In the genomic region with DNA sequence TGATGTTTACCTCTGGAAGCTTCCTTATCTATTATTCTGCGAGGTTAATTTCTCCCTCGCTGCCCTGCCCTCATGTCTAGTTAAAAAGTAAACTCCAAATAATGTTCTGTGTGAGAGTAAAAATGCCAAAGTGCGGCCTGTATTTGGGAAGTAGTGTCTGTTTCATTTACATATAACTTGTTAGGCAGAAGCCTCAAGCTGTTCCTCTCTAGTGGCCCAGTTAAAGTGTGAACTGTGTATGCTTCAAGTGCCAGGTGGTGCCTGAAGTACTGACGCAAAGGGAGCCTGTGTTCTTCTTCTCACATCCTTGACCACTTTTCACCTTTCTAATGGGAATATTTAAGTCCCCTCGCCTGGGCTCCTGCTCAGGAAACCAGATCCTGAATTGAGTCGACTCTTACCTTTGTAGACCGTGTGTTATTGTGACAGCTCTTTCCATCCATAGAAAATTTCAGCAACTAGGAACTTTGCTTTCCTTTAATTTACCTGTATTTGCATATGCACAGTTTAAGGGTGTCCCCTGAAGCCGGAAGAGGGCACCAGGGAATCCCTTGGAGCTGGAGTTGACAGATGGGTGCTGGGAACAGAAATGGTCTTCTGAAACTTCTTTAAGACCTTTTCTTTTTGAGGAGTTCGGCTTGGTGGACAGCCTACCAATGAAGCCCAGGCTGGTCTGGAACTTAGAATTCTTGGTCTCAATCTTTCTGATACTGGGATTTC, we compare ENCODE assay signal across 8 mouse cellular contexts. TPM values are rescaled to one million over a fixed set of nuclear protein-coding genes. Genes with fewer than 3 reads are reported as not detected.
DNase-seq lines count a peak whose midpoint lies in the region; TF ChIP-seq lines count a peak whose summit lies in the region.

No protein-coding gene starts in this region.

- peaks cover 0 to 11% of the 10 kb centered on the region in 2 experiments; a peak in 3 of 4 replicates for H3K36me3 ChIP-seq in MEL (ENCODE audit: control insufficient read depth in 1 of 2, insufficient read depth in 2 of 2, low read length in 2 of 2)
- no peaks in the 10 kb centered on the region; the same call in 1 of the 2 replicates for H3K36me3 ChIP-seq in kidney, adult 2 months (ENCODE audit: control insufficient read depth, insufficient read depth, low read length)
- H3K36me3 ChIP-seq in midbrain, embryonic 10.5 days = peaks cover 8% of the 10 kb centered on the region

- no peaks in the 10 kb centered on the region for H3K27me3 ChIP-seq in MEL (ENCODE audit: control insufficient read depth in 1 of 2, insufficient read depth in 2 of 2, low read length in 2 of 2)
- no peaks in the 10 kb centered on the region; the same call in 1 of the 2 replicates for H3K27me3 ChIP-seq in kidney, adult 2 months (replicated peaks; ENCODE audit: control insufficient read depth, insufficient read depth, low read length)
- no peaks in the 10 kb centered on the region for H3K27me3 ChIP-seq in midbrain, embryonic 10.5 days (ENCODE audit: low read depth, poor library complexity, severe bottlenecking)

- peak overlapping the region; percentile 82 for H3K4me3 ChIP-seq in left cerebral cortex, adult 2 months
- peak overlapping the region; percentile 97 for H3K4me3 ChIP-seq in MEL (ENCODE audit: control insufficient read depth in 1 of 2, insufficient read depth in 1 of 2, low read depth in 2 of 2, low read length in 2 of 2)
- H3K4me3 ChIP-seq in embryonic fibroblast, embryonic 13.5 days (ENCODE audit: insufficient read depth, low read length) = peak overlapping the region; percentile 89
- peak overlapping the region; percentile 96 for H3K4me3 ChIP-seq in kidney, adult 2 months (ENCODE audit: insufficient read depth, low read depth, low read length)
- peak overlapping the region; percentile 87 for H3K4me3 ChIP-seq in midbrain, embryonic 10.5 days

- peaks cover 14% of the 10 kb centered on the region for H3K79me2 ChIP-seq in MEL (ENCODE audit: control insufficient read depth, insufficient read depth, low read length, poor library complexity)

- peaks cover 3 to 7% of the 10 kb centered on the region in 2 experiments; a peak in 3 of 4 replicates for H3K4me1 ChIP-seq in MEL (ENCODE audit: control insufficient read depth in 1 of 2, insufficient read depth in 2 of 2, low read length in 2 of 2)
- peaks cover 20% of the 10 kb centered on the region for H3K4me1 ChIP-seq in embryonic fibroblast, embryonic 13.5 days (ENCODE audit: control insufficient read depth, insufficient read depth, low read length)
- H3K4me1 ChIP-seq in kidney, adult 2 months (ENCODE audit: control insufficient read depth, insufficient read depth, low read length) = peaks cover 13% of the 10 kb centered on the region
- H3K4me1 ChIP-seq in midbrain, embryonic 10.5 days = peaks cover 26% of the 10 kb centered on the region

- no peak for TF ChIP-seq EP300 in MEL (IDR thresholded peaks at IDR 0.05; ENCODE audit: low read depth in 1 of 2, low read length in 2 of 2)

- no peaks in the 10 kb centered on the region for H3K9me3 ChIP-seq in MEL (replicated peaks; ENCODE audit: insufficient read depth, low read length)
- H3K9me3 ChIP-seq in midbrain, embryonic 10.5 days (replicated peaks) = no peaks in the 10 kb centered on the region

- intact Hi-C loops in left cerebral cortex, adult 2 months (cut with DNase I) = loop anchor here (2.0 to 10.0 kb wide), 4 partner anchors 44 to 318 kb away; a partner anchor contains a TSS
- intact Hi-C loops in left cerebral cortex, postnatal 4 days (cut with DNase I) = no loop called here

- TF ChIP-seq RAD21 in MEL (IDR thresholded peaks at IDR 0.05; ENCODE audit: low read depth, low read length) = no peak

- TF ChIP-seq POLR2A in MEL (IDR thresholded peaks at IDR 0.05; ENCODE audit: control insufficient read depth in 1 of 2, insufficient read depth in 1 of 2, low read depth in 1 of 2, low read length in 2 of 2, poor library complexity in 1 of 2) = no peak
- TF ChIP-seq POLR2A in embryonic fibroblast, embryonic 13.5 days (IDR thresholded peaks at IDR 0.05; ENCODE audit: low read depth, low read length) = no peak
- TF ChIP-seq POLR2A in kidney, adult 2 months (IDR thresholded peaks at IDR 0.05; ENCODE audit: low read depth, low read length) = no peak

- H3K27ac ChIP-seq in left cerebral cortex, adult 2 months = peak overlapping the region; percentile 78
- H3K27ac ChIP-seq in MEL (ENCODE audit: control insufficient read depth, low read depth, low read length) = no peak overlapping the region
- H3K27ac ChIP-seq in embryonic fibroblast, embryonic 13.5 days (ENCODE audit: insufficient read depth, low read length) = no peak overlapping the region
- H3K27ac ChIP-seq in kidney, adult 2 months (ENCODE audit: insufficient read depth, low read depth, low read length) = peak overlapping the region; percentile 36; the same call in 1 of the 2 replicates
- no peak overlapping the region for H3K27ac ChIP-seq in midbrain, embryonic 10.5 days (replicated peaks)

- no peak for TF ChIP-seq CTCF in left cerebral cortex, adult 2 months (IDR thresholded peaks at IDR 0.05)
- TF ChIP-seq CTCF in MEL (IDR thresholded peaks at IDR 0.05 in 2 of 3, conservative IDR thresholded peaks at IDR 0.05 in 1 of 3; ENCODE audit: control insufficient read depth in 1 of 3, insufficient read depth in 1 of 3, low read depth in 2 of 3, low read length in 3 of 3, poor library complexity in 1 of 3, severe bottlenecking in 1 of 3) = no peak
- no peak for TF ChIP-seq CTCF in embryonic fibroblast, embryonic 13.5 days (IDR thresholded peaks at IDR 0.05; ENCODE audit: borderline replicate concordance, insufficient read depth, low read length)
- no peak for TF ChIP-seq CTCF in kidney, adult 2 months (conservative IDR thresholded peaks at IDR 0.05; ENCODE audit: insufficient read depth, insufficient read length, low read depth, low read length)

- 21% methylated on average over 9 of the region's 9 CpGs for WGBS in kidney, adult 2 months
- 45% methylated on average over 9 of the region's 9 CpGs for WGBS in midbrain, embryonic 10.5 days

- H3K9ac ChIP-seq in MEL (ENCODE audit: control insufficient read depth, low read depth, low read length, poor library complexity, severe bottlenecking) = peak overlapping the region; percentile 90

- no peak for DNase-seq in left cerebral cortex, adult 2 months (ENCODE audit: extremely low spot score in 1 of 2, low spot score in 2 of 2)
- no peak for DNase-seq in left cerebral cortex, postnatal 4 days
- peak; percentile 55 for DNase-seq in MEL (ENCODE audit: low read depth, low spot score)
- DNase-seq in kidney, adult 2 months = peak; percentile 71
- no peak for DNase-seq in midbrain, embryonic 10.5 days (ENCODE audit: low spot score)
- DNase-seq in adrenal gland, postnatal 4 days (ENCODE audit: low spot score in 2 of 2) = no peak
- no peak for DNase-seq in gastrocnemius, postnatal 4 days (ENCODE audit: low spot score in 2 of 2)

TF ChIP-seq in MEL, 35 proteins besides CTCF, POLR2A, EP300 and RAD21 (continues in another document):
- TF ChIP-seq MAZ (IDR thresholded peaks at IDR 0.05; ENCODE audit: low read depth, low read length) (no peak), RCOR1 (IDR thresholded peaks at IDR 0.05; ENCODE audit: low read depth, low read length) (no peak), TCF12 (IDR thresholded peaks at IDR 0.05; ENCODE audit: low read depth, low read length) (no peak), MEF2A (IDR thresholded peaks at IDR 0.05; ENCODE audit: extremely low read depth, insufficient replicate concordance, low read depth, low read length, poor library complexity, severe bottlenecking) (no peak), JUND (IDR thresholded peaks at IDR 0.05; ENCODE audit: low read depth, low read length) (no peak), ZKSCAN1 (IDR thresholded peaks at IDR 0.05; ENCODE audit: low read depth, low read length) (no peak), NELFE (IDR thresholded peaks at IDR 0.05; ENCODE audit: low read depth, low read length) (no peak), MAFK (IDR thresholded peaks at IDR 0.05; ENCODE audit: borderline replicate concordance, low read depth, low read length) (no peak), MYB (IDR thresholded peaks at IDR 0.05; ENCODE audit: low read depth, low read length) (no peak)

RNA-seq across cellular contexts. Expression of a gene that starts 0.6 kb away (rescaled TPM):
- total RNA-seq in left cerebral cortex, adult 2 months (2021) = 100 to 1,000 TPM; 343 to 370 TPM
- 100 to 1,000 TPM; 150 to 152 TPM for total RNA-seq in left cerebral cortex, postnatal 4 days (2021)
- total RNA-seq in MEL (2012; rRNA removed) = 25.0 and 30.9 TPM in 2 replicates
- 100 to 1,000 TPM in 1 of 2 experiments, 10 to 100 TPM in 1; 73.1 to 286 TPM for polyA plus RNA-seq in MEL (2012; ENCODE audit: insufficient read depth in 1 of 2, insufficient read length in 2 of 2, low read depth in 1 of 2, low replicate concordance in 2 of 2, missing spikeins in 1 of 2)
- polyA plus RNA-seq in embryonic fibroblast, embryonic 13.5 days (2011; ENCODE audit: insufficient read length, low read depth, missing spikeins) = 58.4 and 59.3 TPM in 2 replicates
- 105 and 124 TPM in 2 replicates for polyA plus RNA-seq in kidney, adult 2 months (2012; rRNA removed)
- polyA plus RNA-seq in midbrain, embryonic 10.5 days (2016; fragmentation: Nextera tagmentation; extraction: Ambion mirVana) = 34.3 and 43.9 TPM in 2 replicates
- total RNA-seq in adrenal gland, postnatal 4 days (2021) = 10 to 100 TPM; 65.0 to 70.9 TPM
- total RNA-seq in gastrocnemius, postnatal 4 days (2021) = 10 to 100 TPM; 27.9 to 31.4 TPM

RNA-seq across cellular contexts. Expression of a gene that starts 0.9 kb away (rescaled TPM):
- 10 to 100 TPM; 19.2 to 21.3 TPM for total RNA-seq in left cerebral cortex, adult 2 months (2021)
- total RNA-seq in left cerebral cortex, postnatal 4 days (2021) = 10 to 100 TPM; 33.7 to 35.0 TPM
- 9.4 and 11.6 TPM in 2 replicates for total RNA-seq in MEL (2012; rRNA removed)
- polyA plus RNA-seq in MEL (2012; ENCODE audit: insufficient read depth in 1 of 2, insufficient read length in 2 of 2, low read depth in 1 of 2, low replicate concordance in 2 of 2, missing spikeins in 1 of 2) = 10 to 100 TPM in 1 of 2 experiments, not detected in 1; 11.8 TPM
- 19.5 and 19.8 TPM in 2 replicates for polyA plus RNA-seq in embryonic fibroblast, embryonic 13.5 days (2011; ENCODE audit: insufficient read length, low read depth, missing spikeins)
- 8.9 and 11.4 TPM in 2 replicates for polyA plus RNA-seq in kidney, adult 2 months (2012; rRNA removed)
- 11.3 and 13.7 TPM in 2 replicates for polyA plus RNA-seq in midbrain, embryonic 10.5 days (2016; fragmentation: Nextera tagmentation; extraction: Ambion mirVana)
- 10 to 100 TPM; 22.9 TPM for total RNA-seq in adrenal gland, postnatal 4 days (2021)
- total RNA-seq in gastrocnemius, postnatal 4 days (2021) = 10 to 100 TPM; 14.3 to 15.5 TPM

RNA-seq across cellular contexts. Expression of a gene that starts 45.1 kb away (rescaled TPM):
- total RNA-seq in left cerebral cortex, adult 2 months (2021) = 10 to 100 TPM; 31.9 to 36.7 TPM
- total RNA-seq in left cerebral cortex, postnatal 4 days (2021) = 10 to 100 TPM; 35.7 to 35.8 TPM
- total RNA-seq in MEL (2012; rRNA removed) = 14.9 and 16.2 TPM in 2 replicates
- 100 to 1,000 TPM in 1 of 2 experiments, 10 to 100 TPM in 1; 34.6 to 146 TPM for polyA plus RNA-seq in MEL (2012; ENCODE audit: insufficient read depth in 1 of 2, insufficient read length in 2 of 2, low read depth in 1 of 2, low replicate concordance in 2 of 2, missing spikeins in 1 of 2)
- polyA plus RNA-seq in embryonic fibroblast, embryonic 13.5 days (2011; ENCODE audit: insufficient read length, low read depth, missing spikeins) = 35.7 and 39.3 TPM in 2 replicates
- 34.4 and 43.3 TPM in 2 replicates for polyA plus RNA-seq in kidney, adult 2 months (2012; rRNA removed)
- 69.2 and 71.6 TPM in 2 replicates for polyA plus RNA-seq in midbrain, embryonic 10.5 days (2016; fragmentation: Nextera tagmentation; extraction: Ambion mirVana)
- 10 to 100 TPM; 32.1 to 35.0 TPM for total RNA-seq in adrenal gland, postnatal 4 days (2021)
- 10 to 100 TPM; 32.4 to 33.1 TPM for total RNA-seq in gastrocnemius, postnatal 4 days (2021)

Comparison
In these comparisons a context has a peak if more than half of its experiments do, and no peak if none do; other contexts are left out.
1. DNase-seq: peak in MEL (single experiment) and kidney, adult 2 months (single experiment); none in left cerebral cortex, adult 2 months (0 of 2), left cerebral cortex, postnatal 4 days (single experiment), midbrain, embryonic 10.5 days (single experiment), adrenal gland, postnatal 4 days (0 of 2) and gastrocnemius, postnatal 4 days (0 of 2).
2. H3K27ac ChIP-seq: peak in left cerebral cortex, adult 2 months (single experiment) and kidney, adult 2 months (single experiment); none in MEL (single experiment), embryonic fibroblast, embryonic 13.5 days (single experiment) and midbrain, embryonic 10.5 days (single experiment).
3. Peak in every context shown above with its lines, with median percentiles within 50 percentile points of each other: H3K4me3 ChIP-seq.